Mouse (Mus musculus) CD8-positive naive resting alpha-beta T cell, adult 2 months (primary cell): ENCODE measurements around the gene 3110021N24Rik.

ENCODE experiments used
- DNase-seq, 2 experiments: peaks; one replicate each; pipeline ENCODE4 v3.0.0; 2022; ENCODE audit warnings: low read depth in 2 of 2, low spot score in 2 of 2

3110021N24Rik gene

DNA sequence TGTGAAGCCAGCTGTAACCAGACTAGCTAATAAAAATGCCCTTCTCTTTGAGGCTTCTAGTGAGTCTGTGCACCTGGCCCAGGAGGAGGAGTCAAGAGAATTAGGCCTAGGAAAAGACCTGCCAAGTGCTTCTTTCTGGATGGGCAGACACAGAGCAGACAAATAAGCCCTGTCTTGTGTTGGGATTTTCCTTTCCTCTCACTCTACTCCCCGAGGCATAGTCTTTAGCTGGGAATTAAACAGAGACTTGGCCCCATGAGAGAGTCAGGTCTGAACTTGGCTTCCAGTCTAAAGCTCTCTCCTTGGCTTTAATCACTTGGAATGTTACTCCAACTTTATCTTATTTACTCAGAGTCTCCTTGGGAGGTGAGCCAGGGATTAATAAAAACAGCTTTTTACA lies 74.5 kb downstream of the 3110021N24Rik start:
- DNase-seq, result no peak

DNA sequence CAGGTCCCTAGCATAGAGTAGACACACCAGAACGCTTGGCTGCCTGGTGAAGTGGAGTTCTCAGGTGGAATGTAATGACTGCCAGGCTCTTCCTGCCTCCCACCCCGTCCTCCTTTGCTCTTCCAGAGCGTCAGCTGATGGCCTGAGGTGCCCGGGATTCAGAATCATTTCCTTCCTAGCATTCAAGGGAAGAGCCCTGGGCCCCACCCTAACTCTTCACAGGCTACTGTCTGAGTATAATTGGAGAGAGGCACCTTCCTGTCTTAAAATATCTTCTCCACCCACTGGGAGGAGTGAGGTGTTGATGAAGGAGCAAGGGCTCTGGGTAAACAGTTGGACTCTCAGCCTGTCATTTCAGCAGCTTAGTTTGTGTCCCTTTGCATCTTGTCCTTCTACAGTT lies 77.3 kb downstream of the 3110021N24Rik start:
- DNase-seq, result no peak

- peak in 1 of 2 experiments; percentile 30 for DNase-seq
These were observed 78.8 kb downstream of the 3110021N24Rik start for GRCm38 (mm10) chr4:108798083-108798830.

DNA sequence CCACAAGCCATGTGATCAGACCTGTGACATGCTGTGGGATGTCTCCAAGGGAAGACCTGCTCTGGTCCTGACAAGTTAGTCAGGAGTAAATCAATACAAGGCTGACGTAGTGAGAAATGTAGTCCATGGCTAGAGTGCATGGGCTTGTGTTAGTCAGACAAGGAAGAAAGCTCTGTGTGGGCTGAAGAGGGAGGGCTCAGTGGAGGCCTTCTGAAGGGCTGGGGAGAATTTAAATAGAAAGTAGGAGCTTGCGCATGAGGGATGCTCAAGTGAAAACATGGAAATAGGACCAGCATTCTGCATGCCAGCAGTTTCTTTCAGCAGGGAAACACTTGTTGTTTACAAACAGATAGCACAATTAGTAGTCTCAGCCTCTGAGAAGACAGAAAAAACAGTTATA lies 84.1 kb downstream of the 3110021N24Rik start:
- no peak for DNase-seq

GRCm38 (mm10) chr4:108811142-108811541 lies 91.7 kb downstream of the 3110021N24Rik start:
- DNase-seq, result no peak

- no peak for DNase-seq
These were observed 92.1 kb downstream of the 3110021N24Rik start for GRCm38 (mm10) chr4:108811550-108811949.

- DNase-seq, result no peak
These were observed 106.2 kb downstream of the 3110021N24Rik start for GRCm38 (mm10) chr4:108825677-108826076.

DNA sequence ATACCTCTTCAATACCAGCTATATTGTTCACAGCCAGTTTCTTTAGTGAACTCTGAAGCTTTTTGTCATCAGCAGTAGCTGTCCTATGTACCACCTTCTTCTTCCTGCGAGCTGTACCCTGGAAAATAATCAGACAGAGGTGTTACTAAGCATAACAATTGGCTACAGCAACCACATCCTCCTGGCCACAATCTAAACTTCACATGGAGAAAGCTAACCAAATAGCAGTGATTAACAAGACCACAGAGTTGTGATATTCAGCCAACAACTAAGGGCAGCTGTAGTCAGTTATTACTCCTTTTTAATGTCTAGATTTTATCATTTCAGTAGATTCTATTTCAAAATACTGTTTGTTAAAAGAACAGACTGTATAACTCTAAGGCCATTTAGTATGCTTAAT lies 106.6 kb downstream of the 3110021N24Rik start:
- no peak for DNase-seq

DNA sequence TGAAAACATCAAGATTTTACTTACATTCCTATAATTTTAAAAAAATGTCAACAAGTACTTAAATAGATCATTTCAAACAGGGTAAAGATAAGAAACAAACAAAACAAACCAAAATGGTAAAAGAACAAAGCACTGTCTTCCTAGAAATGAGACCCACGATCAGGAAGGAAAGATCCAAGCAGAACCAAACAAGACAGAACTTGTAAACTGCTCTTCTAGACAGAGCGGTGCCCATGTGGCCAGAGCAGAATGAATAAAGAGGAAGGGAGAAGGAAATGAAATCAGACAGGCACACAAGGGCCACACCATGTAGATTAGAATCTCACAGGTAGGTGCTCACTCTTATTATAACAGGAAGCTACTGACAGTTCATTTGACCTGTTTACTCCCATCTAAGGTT lies 107.2 kb downstream of the 3110021N24Rik start:
- no peak for DNase-seq

- DNase-seq, result no peak
These were observed 111.2 kb downstream of the 3110021N24Rik start for GRCm38 (mm10) chr4:108830698-108831097.
